Mouse (Mus musculus) bone marrow, adult 2 months (tissue): Measurements from ENCODE around the gene Vmn2r83. TPM values are rescaled to one million over a fixed set of nuclear protein-coding genes. Genes with fewer than 3 reads are reported as not detected.
"Not testable (repeated sequence)": the region's sequence is repeated elsewhere in the genome, so short reads cannot be mapped to it uniquely, and the experiment has no call there.

Experiments used
- H3K27ac ChIP-seq: fragments of 200-500 bp; 2 replicates; pipeline ENCODE4 v1.5.1; 2012; ENCODE audit warnings: low read depth, mild to moderate bottlenecking, control low read depth, inconsistent platforms, low read length; ENCODE audit not compliant: control insufficient read depth, poor library complexity, insufficient read depth
- H3K4me1 ChIP-seq: fragments of 200-500 bp; 2 replicates; pipeline ENCODE4 v1.6.1; 2011; ENCODE audit warnings: low read length; ENCODE audit not compliant: control insufficient read depth, insufficient read depth
- H3K4me3 ChIP-seq: fragments of 200-500 bp; replicated peaks from 2 replicates; pipeline ENCODE3; 2011; ENCODE audit warnings: mild to moderate bottlenecking, low read depth, low read length, control low read depth; ENCODE audit not compliant: control insufficient read depth
- CTCF ChIP-seq: fragments of 200-500 bp; IDR thresholded peaks from 2 replicates; pipeline ENCODE4 v1.5.1; 2011; ENCODE audit warnings: low read length, control low read depth; ENCODE audit not compliant: control insufficient read depth, insufficient read depth
- POLR2A ChIP-seq: fragments of 200-500 bp; IDR thresholded peaks from 2 replicates; pipeline ENCODE4 v1.6.1; 2011; ENCODE audit warnings: low read depth, mild to moderate bottlenecking, control low read depth, low read length, borderline replicate concordance; ENCODE audit not compliant: control insufficient read depth
- WGBS: fragments of 180-500 bp; shearing (Covaris S2); methylation state at CpG from one replicate; pipeline ENCODE4 v1.1.7; 2018; 5-methylcytosine and 5-hydroxymethylcytosine counted together
- polyA plus RNA-seq: library from polyadenylated mRNA; stranded (reverse); fragments of >200 nt; gene quantifications from 2 replicates; pipeline ENCODE4 v1.2.4, GENCODE M21; 2011; ENCODE audit warnings: low replicate concordance; ENCODE audit not compliant: missing spikeins, insufficient read depth, insufficient read length

Gene Vmn2r83
- polyA plus RNA-seq, result not detected in 2 replicates

DNA sequence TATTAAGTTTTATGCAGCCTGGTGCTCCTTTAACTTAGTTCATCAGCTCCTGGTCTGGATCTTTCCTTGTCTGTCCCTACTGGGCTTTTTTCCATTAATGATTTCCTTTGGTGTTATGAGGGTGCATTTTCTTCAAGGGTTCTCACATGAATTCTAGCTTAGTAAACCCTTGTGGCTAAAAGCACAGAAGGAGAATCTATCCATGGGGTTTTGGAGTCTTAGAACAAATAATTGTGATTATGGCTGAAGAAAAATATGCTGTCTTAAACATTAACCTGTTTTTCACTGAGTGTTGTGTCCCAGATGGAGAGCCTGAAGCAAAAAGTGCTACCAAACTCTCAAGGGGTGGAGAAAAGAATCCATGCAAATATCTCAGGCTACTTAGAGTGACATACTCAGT lies at the start of gene Vmn2r83:
Gene Vmn2r83, plus strand, starts transcription at position 301 of the 400 bp plus-strand sequence.
- no peak within 1 kb of the TSS for H3K4me3 ChIP-seq
- no peak within 1 kb of the TSS for H3K27ac ChIP-seq
- no peak for TF ChIP-seq POLR2A
- TF ChIP-seq CTCF, result no peak
- H3K4me1 ChIP-seq, result no peaks in the 10 kb centered on the region

DNA sequence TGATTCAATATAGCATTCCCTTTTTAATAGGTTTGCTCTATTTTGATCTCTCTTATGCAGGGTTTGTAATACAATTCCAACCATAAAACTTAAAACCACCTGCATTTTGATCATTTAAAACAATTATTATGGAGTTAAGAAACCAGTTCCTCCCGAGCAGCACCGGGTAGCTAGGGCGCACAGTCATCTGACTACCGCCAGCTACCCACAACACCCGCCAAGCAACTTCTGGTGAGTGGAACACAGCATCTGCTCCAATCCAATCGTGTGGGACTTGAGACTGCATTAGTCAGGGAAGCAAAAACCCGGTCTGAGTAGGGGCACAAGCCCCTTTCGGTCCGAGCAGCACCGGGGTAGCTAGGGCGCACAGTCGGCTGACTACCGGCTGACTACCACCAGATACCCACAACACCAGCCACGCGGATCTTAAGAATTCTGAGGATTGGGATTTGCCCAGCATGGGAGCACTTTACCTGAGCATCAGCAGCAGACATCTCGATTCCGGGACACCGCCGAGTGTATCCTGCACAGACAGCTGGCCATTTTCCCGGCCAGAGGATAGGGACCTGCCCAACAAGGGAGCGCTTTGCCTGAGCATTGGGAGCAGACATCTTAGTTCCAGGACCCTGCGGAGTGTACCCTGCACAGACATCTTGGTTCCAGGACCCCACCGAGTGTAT lies 33.2 kb upstream of the Vmn2r83 start:
- not testable (repeated sequence) for H3K4me3 ChIP-seq, H3K27ac ChIP-seq, H3K4me1 ChIP-seq
- 83% methylated on average over 23 of the region's 23 CpGs for WGBS

DNA sequence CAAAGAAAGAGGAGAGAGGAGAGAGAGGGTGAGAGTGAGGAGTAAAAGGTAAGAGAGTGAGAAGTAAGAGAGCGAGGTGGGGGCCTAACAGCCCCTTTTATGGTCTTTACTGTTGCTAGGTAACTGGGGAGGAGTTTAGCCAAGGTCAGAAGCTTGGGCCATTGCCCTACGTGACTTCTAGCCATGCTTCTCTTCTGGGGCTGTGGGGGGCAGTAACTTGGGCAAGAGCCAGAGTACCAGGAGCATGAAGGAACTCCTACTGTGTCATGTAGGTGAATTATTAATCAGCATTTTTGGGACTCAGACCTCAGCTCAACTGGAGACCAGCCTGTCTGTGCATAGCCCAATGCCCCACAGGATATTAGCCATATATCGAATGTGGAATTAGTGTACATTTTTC lies 27.4 kb downstream of the Vmn2r83 start:
- Histone ChIP-seq H3K27ac (no peak overlapping the region), H3K4me3 (no peak overlapping the region), H3K4me1 (no peaks in the 10 kb centered on the region)
- WGBS, result 59% methylated on average over 3 of the region's 3 CpGs
- TF ChIP-seq CTCF (no peak), POLR2A (no peak)

DNA sequence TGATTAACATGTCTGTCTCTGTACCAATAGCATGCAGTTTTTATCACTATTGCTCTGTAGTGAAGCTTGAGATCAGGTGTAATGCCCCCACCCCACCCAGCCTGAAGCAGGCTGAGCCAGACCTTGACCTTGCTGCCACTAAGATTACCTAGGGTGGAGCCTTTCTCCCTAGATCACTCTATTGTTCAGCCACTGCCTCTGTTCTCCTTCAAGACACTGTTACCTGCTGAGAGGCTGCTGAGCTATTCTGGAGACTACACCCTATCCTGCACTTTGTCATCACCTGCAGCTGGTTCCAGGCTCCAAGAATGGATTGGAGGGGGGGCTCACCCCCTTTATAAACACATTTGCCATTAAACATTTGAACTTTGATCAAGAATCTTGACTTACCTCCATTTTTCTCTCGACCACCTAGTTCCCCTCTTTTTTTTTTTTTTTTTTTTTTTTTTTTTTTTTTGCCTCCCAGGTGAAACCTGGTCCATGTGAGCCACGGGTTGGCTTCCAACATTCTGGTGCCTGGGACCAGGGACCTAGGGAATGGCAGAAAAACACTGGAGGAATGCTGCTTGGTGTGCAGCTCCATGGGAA lies 28.3 kb downstream of the Vmn2r83 start:
- 41% methylated on average over 2 of the region's 2 CpGs for WGBS
- no peak for TF ChIP-seq POLR2A
- no peak for TF ChIP-seq CTCF
- Histone ChIP-seq H3K4me1 (no peaks in the 10 kb centered on the region), H3K4me3 (no peak overlapping the region), H3K27ac (no peak overlapping the region)

DNA sequence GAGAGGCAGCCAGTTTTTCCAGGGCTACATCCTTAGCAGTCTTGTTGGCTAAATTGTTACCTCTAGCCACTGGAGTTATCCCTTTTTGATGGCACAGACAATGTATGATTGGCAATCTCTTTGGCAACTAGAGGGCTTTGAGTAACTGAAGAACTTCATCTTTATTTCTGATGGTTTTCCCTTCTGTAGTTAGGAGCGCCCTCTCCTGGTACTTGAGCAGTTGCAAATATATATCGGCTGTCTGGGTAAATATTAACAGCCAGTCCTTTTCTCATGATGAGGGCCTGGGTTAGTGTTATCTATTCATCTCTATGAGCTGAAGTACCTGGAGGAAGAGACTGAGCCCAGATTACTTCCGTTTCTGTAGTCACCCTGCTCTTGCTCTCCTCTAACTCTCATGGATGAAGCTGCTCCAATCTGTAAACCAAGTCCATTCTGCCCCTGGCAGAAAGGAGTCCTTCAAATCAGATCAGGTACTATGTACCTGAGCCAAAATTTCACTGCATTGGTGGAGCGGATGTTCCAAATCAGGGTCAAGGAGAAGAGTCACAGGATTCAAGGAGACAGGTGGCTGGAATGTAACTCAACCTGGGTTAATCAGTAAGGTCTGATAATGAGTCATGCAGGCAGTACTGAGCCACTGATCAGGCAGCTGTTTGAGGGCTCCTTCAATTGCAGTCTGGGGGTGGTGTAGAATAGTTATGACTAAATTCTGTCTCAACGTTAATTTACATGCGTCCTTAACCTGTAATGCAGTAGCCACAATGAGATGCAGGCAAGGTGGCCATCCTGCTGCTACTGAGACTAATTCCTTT lies 34.5 kb downstream of the Vmn2r83 start:
- Histone ChIP-seq H3K27ac (no peak overlapping the region), H3K4me3 (no peak overlapping the region), H3K4me1 (no peaks in the 10 kb centered on the region; the same call in 1 of the 2 replicates)
- TF ChIP-seq CTCF (no peak), POLR2A (no peak)
- WGBS, result 43% methylated on average over 6 of the region's 6 CpGs

DNA sequence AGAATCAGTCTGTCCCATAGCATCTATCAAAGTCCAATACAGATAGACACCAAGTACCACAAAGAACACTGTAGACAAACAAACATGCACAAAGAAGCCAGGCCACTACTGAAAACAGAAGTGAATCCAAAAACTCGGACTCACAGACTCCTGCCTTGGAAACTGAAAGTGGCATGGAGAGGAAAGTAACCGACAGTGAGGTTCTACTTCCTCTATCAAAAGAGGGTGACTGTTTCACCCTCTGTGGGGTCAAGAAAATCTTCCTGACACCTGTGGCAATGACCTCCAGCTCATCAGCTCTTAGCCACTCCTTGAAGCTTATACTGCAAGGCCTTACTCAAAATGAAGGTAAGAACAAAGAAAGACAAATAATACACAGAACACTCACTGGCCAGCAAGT lies 38.2 kb downstream of the Vmn2r83 start:
- H3K27ac ChIP-seq, result no peak overlapping the region
- H3K4me1 ChIP-seq, result no peaks in the 10 kb centered on the region; the same call in 1 of the 2 replicates
- 0% methylated on average over 2 of the region's 2 CpGs for WGBS
- no peak for TF ChIP-seq CTCF
- H3K4me3 ChIP-seq, result no peak overlapping the region

DNA sequence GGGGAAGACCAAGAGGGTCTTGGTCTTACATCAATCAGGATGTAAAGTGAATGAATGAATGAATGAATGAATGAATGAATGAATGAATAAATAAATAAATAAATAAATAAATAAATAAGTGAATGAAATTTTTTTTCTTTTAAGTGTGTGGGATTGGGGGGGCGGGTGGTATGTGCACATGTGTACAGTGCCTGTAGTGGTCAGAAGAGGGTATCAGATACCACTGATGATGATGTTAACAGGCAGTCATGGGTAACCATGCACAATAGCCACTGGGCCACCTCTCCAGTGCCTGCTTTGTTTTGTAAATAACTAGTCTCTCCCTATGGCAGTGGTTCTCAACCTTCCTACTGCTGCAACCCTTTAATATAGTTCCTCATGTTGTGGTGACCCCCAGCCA lies 55.9 kb downstream of the Vmn2r83 start:
- TF ChIP-seq POLR2A (no peak), CTCF (no peak)
- Histone ChIP-seq H3K27ac (no peak overlapping the region), H3K4me3 (no peak overlapping the region), H3K4me1 (no peaks in the 10 kb centered on the region)
- WGBS, result 85% methylated on average over 1 of the region's 1 CpGs

DNA sequence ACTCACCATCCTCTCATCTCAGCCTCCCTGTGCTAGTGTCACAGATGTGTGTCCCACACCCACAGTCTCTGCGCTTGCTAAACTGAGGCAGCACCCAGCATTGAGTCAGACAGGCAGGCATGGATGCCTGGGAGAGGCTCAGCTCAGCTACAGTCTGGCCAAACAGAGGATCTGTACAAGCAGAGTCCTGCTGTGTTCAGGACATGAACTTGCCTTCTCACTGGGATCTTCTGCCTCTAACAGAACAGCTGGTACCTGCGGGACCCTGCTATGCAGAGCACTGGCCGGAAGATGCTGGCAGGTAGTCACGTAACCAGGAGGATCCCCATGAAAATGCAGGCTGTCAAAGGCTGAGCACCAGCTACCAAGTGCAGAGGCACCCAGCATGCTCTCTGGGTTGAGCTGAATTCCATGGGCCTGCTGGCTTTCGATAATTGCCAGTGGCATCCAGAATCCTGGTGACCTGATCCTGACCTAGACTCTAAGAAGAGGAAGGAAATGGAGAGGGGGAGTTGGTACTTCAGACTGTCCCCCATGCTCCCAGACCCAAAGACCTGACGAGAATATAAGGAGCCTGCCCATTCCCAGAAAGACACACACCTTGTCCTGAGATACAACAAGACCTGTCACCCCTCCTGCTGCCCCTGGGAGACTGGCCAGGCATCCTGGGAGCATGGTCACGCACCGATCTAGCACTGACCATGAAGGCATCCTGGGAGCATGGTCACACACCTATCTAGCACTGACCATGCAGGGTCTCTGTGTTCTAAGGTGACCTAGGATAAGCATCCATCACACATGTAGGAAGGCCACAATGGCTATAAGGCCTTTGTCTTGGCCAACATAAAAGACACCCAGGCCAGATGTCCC lies 57.2 kb downstream of the Vmn2r83 start:
- Histone ChIP-seq H3K4me1 (no peaks in the 10 kb centered on the region), H3K4me3 (no peak overlapping the region), H3K27ac (no peak overlapping the region)
- TF ChIP-seq POLR2A (no peak), CTCF (no peak)
- WGBS, result 82% methylated on average over 8 of the region's 8 CpGs
